Mouse (Mus musculus): Measurements from ENCODE around the gene Amdhd2. TPM values are rescaled to one million over a fixed set of nuclear protein-coding genes. Genes with fewer than 3 reads are reported as not detected.

Gene Amdhd2
- total and polyA plus RNA-seq, 3 experiments = 0.64 TPM; not detected in 2

DNA sequence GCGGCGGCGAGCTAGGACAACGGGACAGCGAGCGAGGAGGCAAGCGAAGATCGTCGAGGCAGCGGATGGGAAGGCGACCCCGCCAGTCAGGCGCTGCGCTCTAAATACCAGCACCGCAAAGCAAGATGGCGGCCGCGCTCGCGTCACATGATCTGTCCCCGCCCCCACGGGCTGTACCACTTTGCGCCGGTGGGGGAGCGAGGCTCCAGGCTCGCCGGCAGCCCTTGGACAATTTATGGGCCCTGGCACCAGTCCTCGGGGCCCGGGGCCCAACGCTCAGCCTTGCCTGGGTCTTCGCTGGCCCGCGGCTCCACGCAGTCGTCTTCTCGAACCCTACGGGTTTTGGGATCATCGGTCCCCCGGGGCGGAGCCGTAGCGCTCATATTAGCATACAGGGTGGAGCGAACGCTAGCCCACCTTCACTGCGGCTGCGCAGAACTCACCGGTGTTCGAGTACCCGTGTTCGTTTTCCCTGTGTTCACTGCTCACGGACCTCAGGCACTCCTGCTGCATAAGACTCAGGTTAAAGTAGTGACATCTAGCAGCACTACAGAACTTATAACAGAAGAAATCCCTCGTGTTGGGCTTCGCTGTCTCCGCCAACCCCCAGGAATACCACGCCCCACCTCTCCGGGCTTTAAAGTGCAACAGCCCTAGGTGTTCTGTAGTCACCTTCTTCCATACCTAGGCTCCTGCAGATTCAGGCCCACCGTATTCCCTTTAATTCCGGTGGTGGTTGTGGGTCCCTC is 5.9 kb upstream of the Amdhd2 start, which contains the start of gene Atp6v0c:
Gene Atp6v0c (minus strand): TSS at position 386 of the 749 bp plus-strand sequence.
- peak; percentile 93 for DNase-seq (ENCODE audit: extremely low read depth)
- peaks cover 26% of the 10 kb centered on the region for H3K79me2 ChIP-seq (replicated peaks; ENCODE audit: control insufficient read depth, extremely low read depth, insufficient read depth, poor library complexity, severe bottlenecking)
- H3K27me3 ChIP-seq (replicated peaks) = no peaks in the 10 kb centered on the region
- peaks cover 17 to 59% of the 10 kb centered on the region in 2 experiments for H3K4me1 ChIP-seq (ENCODE audit: control insufficient read depth in 1 of 2, insufficient read depth in 2 of 2)
- H3K36me3 ChIP-seq (replicated peaks in 1 of 2; ENCODE audit: control insufficient read depth in 1 of 2, insufficient read depth in 1 of 2, low read length in 1 of 2) = peaks cover 25 to 32% of the 10 kb centered on the region in 2 experiments
- peak within 1 kb of the TSS; percentile 83 for H3K9ac ChIP-seq (ENCODE audit: insufficient read depth, low read depth)
- peak within 1 kb of the TSS; percentile 78 to 96 (median 84) for H3K4me3 ChIP-seq (replicated peaks in 1 of 3; ENCODE audit: low read depth in 2 of 3, low read length in 2 of 3, poor library complexity in 1 of 3)
- H3K9me3 ChIP-seq (replicated peaks; ENCODE audit: low read length) = no peaks in the 10 kb centered on the region
- dilution Hi-C loops (cut with MboI; ENCODE audit: extremely low pct_ligation_motif_present, extremely low pct_unique_long_range_greater_than_20kb, low sequenced_read_pairs) = no loop called here
- peak within 1 kb of the TSS; percentile 75 for H3K4me2 ChIP-seq (ENCODE audit: insufficient read depth, low read depth, poor library complexity, severe bottlenecking)
- H3K27ac ChIP-seq (ENCODE audit: insufficient read depth, low read depth) = peak within 1 kb of the TSS; percentile 87
- peak; percentile 76 for TF ChIP-seq USF2 (conservative IDR thresholded peaks at IDR 0.05; ENCODE audit: low read depth, low read length)
- TF ChIP-seq RAD21 (IDR thresholded peaks at IDR 0.05; ENCODE audit: low read depth, low read length) = no peak
- TF ChIP-seq E2F4 (IDR thresholded peaks at IDR 0.05; ENCODE audit: insufficient replicate concordance, low read depth, low read length) = no peak
- TF ChIP-seq MYC (IDR thresholded peaks at IDR 0.05; ENCODE audit: low read depth, low read length) = no peak
- no peak for TF ChIP-seq JUN (IDR thresholded peaks at IDR 0.05; ENCODE audit: insufficient read depth, low read depth, low read length)
- no peak for TF ChIP-seq KAT2A (IDR thresholded peaks at IDR 0.05; ENCODE audit: insufficient replicate concordance, low read length)
- TF ChIP-seq CHD1 (IDR thresholded peaks at IDR 0.05; ENCODE audit: low read depth, low read length) = peak; percentile 98
- TF ChIP-seq TBP (conservative IDR thresholded peaks at IDR 0.05; ENCODE audit: low read depth, low read length) = peak; percentile 56
- TF ChIP-seq POLR2A (IDR thresholded peaks at IDR 0.05; ENCODE audit: low read depth, low read length) = peak; percentile 82
- TF ChIP-seq ZMIZ1 (IDR thresholded peaks at IDR 0.05; ENCODE audit: low read depth, low read length) = peak; percentile 92
- TF ChIP-seq GABPA (IDR thresholded peaks at IDR 0.05; ENCODE audit: insufficient replicate concordance, low read depth, low read length) = no peak
- TF ChIP-seq TCF12 (IDR thresholded peaks at IDR 0.05; ENCODE audit: low read depth, low read length) = peak; percentile 19
- TF ChIP-seq RCOR1 (conservative IDR thresholded peaks at IDR 0.05; ENCODE audit: low read depth, low read length) = no peak
- no peak for TF ChIP-seq PAX5 (IDR thresholded peaks at IDR 0.05; ENCODE audit: low read length)
- no peak for TF ChIP-seq ETS1 (conservative IDR thresholded peaks at IDR 0.05; ENCODE audit: low read depth, low read length)
- TF ChIP-seq ELF1 (IDR thresholded peaks at IDR 0.05; ENCODE audit: low read depth, low read length) = peak; percentile 18; the same call in 1 of the 2 replicates
- peak; percentile 78 for TF ChIP-seq NELFE (IDR thresholded peaks at IDR 0.05; ENCODE audit: low read depth, low read length)
- peak; percentile 30; the same call in 1 of the 2 replicates for TF ChIP-seq MAZ (IDR thresholded peaks at IDR 0.05; ENCODE audit: low read depth, low read length)
- TF ChIP-seq NRF1 (IDR thresholded peaks at IDR 0.05; ENCODE audit: low read depth, low read length) = peak; percentile 91
- TF ChIP-seq HCFC1 (IDR thresholded peaks at IDR 0.05; ENCODE audit: low read depth, low read length) = peak; percentile 68
- TF ChIP-seq USF1 (IDR thresholded peaks at IDR 0.05; ENCODE audit: low read depth, low read length) = peak; percentile 90
- TF ChIP-seq ZKSCAN1 (IDR thresholded peaks at IDR 0.05; ENCODE audit: borderline replicate concordance, low read depth, low read length) = no peak
- peak; percentile 67 for TF ChIP-seq MXI1 (IDR thresholded peaks at IDR 0.05; ENCODE audit: low read depth, low read length)
- no peak for TF ChIP-seq EP300 (IDR thresholded peaks at IDR 0.05; ENCODE audit: low read length)
- no peak for TF ChIP-seq POLR2AphosphoS2 (IDR thresholded peaks at IDR 0.05; ENCODE audit: low read depth, low read length)
- TF ChIP-seq MAX (IDR thresholded peaks at IDR 0.05; ENCODE audit: low read length) = peak; percentile 39; the same call in 1 of the 2 replicates
- in situ Hi-C loops (cut with MboI; ENCODE audit: low pct_ligation_motif_present, low pct_unique_long_range_greater_than_20kb, low sequenced_read_pairs) = loop anchor here (5.0 kb wide), 1 partner anchor 128 kb away; no protein-coding TSS in a partner anchor
